Mouse (Mus musculus): Measurements from ENCODE around the gene Fndc9.

- TF ChIP-seq EP300 (IDR thresholded peaks at IDR 0.05; ENCODE audit: insufficient read depth, low read depth, low read length) (no peak), CTCF (IDR thresholded peaks at IDR 0.05) (no peak)
These were observed 10.6 kb downstream of the Fndc9 start for GRCm38 (mm10) chr11:46245926-46246325.
